Mouse (Mus musculus): ENCODE results near the gene Zfp784. TPM values are rescaled to one million over a fixed set of nuclear protein-coding genes. Genes with fewer than 3 reads are reported as not detected.

Zfp784 gene
- total and polyA plus RNA-seq, 3 experiments, result 1.3 to 2.7 (median 2.5) TPM

- Histone ChIP-seq H3K9me3 (replicated peaks) (peaks cover 4% of the 10 kb centered on the region; the same call in 1 of the 2 replicates), H3K36me3 (replicated peaks) (no peaks in the 10 kb centered on the region), H3K27me3 (ENCODE audit: insufficient read depth, low read length) (peaks cover 78% of the 10 kb centered on the region), H3K4me1 (ENCODE audit: insufficient read depth, low read depth, low read length) (peaks cover 6% of the 10 kb centered on the region; the same call in 1 of the 2 replicates), H3K4me3 (ENCODE audit: low read depth, low read length) (0 out of 2 replicates have a peak overlapping the region, but pooled peaks have one; percentile 1)
- ATAC-seq (ENCODE audit: extremely low read depth, insufficient number of reproducible peaks, low FRiP score, poor library complexity, severe bottlenecking) (no peak), DNase-seq (ENCODE audit: low spot score) (no peak)
- no peak for TF ChIP-seq GATA1 (IDR thresholded peaks at IDR 0.05; ENCODE audit: borderline replicate concordance, low read length)
- no peak for TF ChIP-seq POLR2AphosphoS5 (IDR thresholded peaks at IDR 0.05; ENCODE audit: insufficient replicate concordance, low read depth, low read length)
- no peak for TF ChIP-seq GATA2 (IDR thresholded peaks at IDR 0.05; ENCODE audit: borderline replicate concordance, low read depth, low read length)
- no peak for TF ChIP-seq CTCF (IDR thresholded peaks at IDR 0.05; ENCODE audit: low read depth, low read length)
- TF ChIP-seq TAL1 (conservative IDR thresholded peaks at IDR 0.05; ENCODE audit: low read depth, low read length), result no peak
These were observed 14.7 kb upstream of the Zfp784 start for GRCm38 (mm10) chr7:5052931-5053343.

- DNase-seq (ENCODE audit: low spot score), result no peak
- H3K27me3 ChIP-seq (ENCODE audit: insufficient read depth, low read length), result peaks cover 73% of the 10 kb centered on the region
- no peak for TF ChIP-seq GATA1 (IDR thresholded peaks at IDR 0.05; ENCODE audit: borderline replicate concordance, low read length)
- TF ChIP-seq GATA2 (IDR thresholded peaks at IDR 0.05; ENCODE audit: borderline replicate concordance, low read depth, low read length), result no peak
- TF ChIP-seq TAL1 (conservative IDR thresholded peaks at IDR 0.05; ENCODE audit: low read depth, low read length), result no peak
- TF ChIP-seq CTCF (IDR thresholded peaks at IDR 0.05; ENCODE audit: low read depth, low read length), result no peak
- TF ChIP-seq POLR2AphosphoS5 (IDR thresholded peaks at IDR 0.05; ENCODE audit: insufficient replicate concordance, low read depth, low read length), result no peak
- no peak overlapping the region for H3K4me3 ChIP-seq (ENCODE audit: low read depth, low read length)
- H3K36me3 ChIP-seq (replicated peaks), result no peaks in the 10 kb centered on the region
- peaks cover 6% of the 10 kb centered on the region; the same call in 1 of the 2 replicates for H3K4me1 ChIP-seq (ENCODE audit: insufficient read depth, low read depth, low read length)
- H3K9me3 ChIP-seq (replicated peaks), result peaks cover 4% of the 10 kb centered on the region; the same call in 1 of the 2 replicates
- no peak for ATAC-seq (ENCODE audit: extremely low read depth, insufficient number of reproducible peaks, low FRiP score, poor library complexity, severe bottlenecking)
These were observed 14.2 kb upstream of the Zfp784 start for GRCm38 (mm10) chr7:5052438-5052837.

GRCm38 (mm10) chr7:5051193-5052192, 13.2 kb upstream of the Zfp784 start, which contains the start of gene Zfp580:
Zfp580 (plus strand) TSS chr7:5051538.
- Histone ChIP-seq H3K4me3 (ENCODE audit: low read depth, low read length) (no peak within 1 kb of the TSS), H3K4me1 (ENCODE audit: insufficient read depth, low read depth, low read length) (0 out of 2 replicates have a peak, but pooled peaks cover 2% of the 10 kb centered on the region), H3K36me3 (replicated peaks) (no peaks in the 10 kb centered on the region), H3K9me3 (replicated peaks) (peaks cover 4% of the 10 kb centered on the region; the same call in 1 of the 2 replicates), H3K27me3 (ENCODE audit: insufficient read depth, low read length) (peaks cover 63% of the 10 kb centered on the region)
- DNase-seq (ENCODE audit: low spot score), result no peak
- ATAC-seq (ENCODE audit: extremely low read depth, insufficient number of reproducible peaks, low FRiP score, poor library complexity, severe bottlenecking), result no peak
- TF ChIP-seq TAL1 (conservative IDR thresholded peaks at IDR 0.05; ENCODE audit: low read depth, low read length) (no peak), GATA1 (IDR thresholded peaks at IDR 0.05; ENCODE audit: borderline replicate concordance, low read length) (no peak), POLR2AphosphoS5 (IDR thresholded peaks at IDR 0.05; ENCODE audit: insufficient replicate concordance, low read depth, low read length) (no peak), GATA2 (IDR thresholded peaks at IDR 0.05; ENCODE audit: borderline replicate concordance, low read depth, low read length) (no peak), CTCF (IDR thresholded peaks at IDR 0.05; ENCODE audit: low read depth, low read length) (no peak)

- Histone ChIP-seq H3K36me3 (replicated peaks) (peaks cover 3% of the 10 kb centered on the region), H3K4me3 (ENCODE audit: low read depth, low read length) (no peak overlapping the region), H3K4me1 (ENCODE audit: insufficient read depth, low read depth, low read length) (0 out of 2 replicates have a peak, but pooled peaks cover 5% of the 10 kb centered on the region), H3K9me3 (replicated peaks) (no peaks in the 10 kb centered on the region), H3K27me3 (ENCODE audit: insufficient read depth, low read length) (peaks cover 24% of the 10 kb centered on the region)
- no peak for DNase-seq (ENCODE audit: low spot score)
- ATAC-seq (ENCODE audit: extremely low read depth, insufficient number of reproducible peaks, low FRiP score, poor library complexity, severe bottlenecking), result peak; percentile 28; the same call in 1 of the 2 replicates
- TF ChIP-seq TAL1 (conservative IDR thresholded peaks at IDR 0.05; ENCODE audit: low read depth, low read length), result no peak
- TF ChIP-seq GATA2 (IDR thresholded peaks at IDR 0.05; ENCODE audit: borderline replicate concordance, low read depth, low read length), result no peak
- no peak for TF ChIP-seq GATA1 (IDR thresholded peaks at IDR 0.05; ENCODE audit: borderline replicate concordance, low read length)
- no peak for TF ChIP-seq POLR2AphosphoS5 (IDR thresholded peaks at IDR 0.05; ENCODE audit: insufficient replicate concordance, low read depth, low read length)
These were observed 9.1 kb upstream of the Zfp784 start for GRCm38 (mm10) chr7:5047313-5047712.

- Histone ChIP-seq H3K4me3 (ENCODE audit: low read depth, low read length) (no peak overlapping the region), H3K36me3 (replicated peaks) (peaks cover 9% of the 10 kb centered on the region), H3K9me3 (replicated peaks) (no peaks in the 10 kb centered on the region), H3K4me1 (ENCODE audit: insufficient read depth, low read depth, low read length) (0 out of 2 replicates have a peak, but pooled peaks cover 2% of the 10 kb centered on the region), H3K27me3 (ENCODE audit: insufficient read depth, low read length) (peaks cover 13% of the 10 kb centered on the region)
- TF ChIP-seq GATA2 (IDR thresholded peaks at IDR 0.05; ENCODE audit: borderline replicate concordance, low read depth, low read length) (no peak), GATA1 (IDR thresholded peaks at IDR 0.05; ENCODE audit: borderline replicate concordance, low read length) (no peak), TAL1 (conservative IDR thresholded peaks at IDR 0.05; ENCODE audit: low read depth, low read length) (no peak), POLR2AphosphoS5 (IDR thresholded peaks at IDR 0.05; ENCODE audit: insufficient replicate concordance, low read depth, low read length) (no peak), CTCF (IDR thresholded peaks at IDR 0.05; ENCODE audit: low read depth, low read length) (no peak)
- DNase-seq (ENCODE audit: low spot score) (no peak), ATAC-seq (ENCODE audit: extremely low read depth, insufficient number of reproducible peaks, low FRiP score, poor library complexity, severe bottlenecking) (no peak)
These were observed 7.9 kb upstream of the Zfp784 start for GRCm38 (mm10) chr7:5046112-5046511.

GRCm38 (mm10) chr7:5044981-5045380, 6.7 kb upstream of the Zfp784 start:
- Histone ChIP-seq H3K36me3 (replicated peaks) (peaks cover 14% of the 10 kb centered on the region), H3K4me1 (ENCODE audit: insufficient read depth, low read depth, low read length) (0 out of 2 replicates have a peak, but pooled peaks cover 2% of the 10 kb centered on the region), H3K4me3 (ENCODE audit: low read depth, low read length) (no peak overlapping the region), H3K9me3 (replicated peaks) (no peaks in the 10 kb centered on the region), H3K27me3 (ENCODE audit: insufficient read depth, low read length) (peaks cover 3% of the 10 kb centered on the region; the same call in 1 of the 2 replicates)
- no peak for ATAC-seq (ENCODE audit: extremely low read depth, insufficient number of reproducible peaks, low FRiP score, poor library complexity, severe bottlenecking)
- TF ChIP-seq CTCF (IDR thresholded peaks at IDR 0.05; ENCODE audit: low read depth, low read length) (no peak), GATA1 (IDR thresholded peaks at IDR 0.05; ENCODE audit: borderline replicate concordance, low read length) (no peak), GATA2 (IDR thresholded peaks at IDR 0.05; ENCODE audit: borderline replicate concordance, low read depth, low read length) (no peak), POLR2AphosphoS5 (IDR thresholded peaks at IDR 0.05; ENCODE audit: insufficient replicate concordance, low read depth, low read length) (no peak), TAL1 (conservative IDR thresholded peaks at IDR 0.05; ENCODE audit: low read depth, low read length) (no peak)
- DNase-seq (ENCODE audit: low spot score), result no peak

Data from G1E (cell line).